Comparison of ENCODE assay signal across 8 mouse cellular contexts in the genomic region with DNA sequence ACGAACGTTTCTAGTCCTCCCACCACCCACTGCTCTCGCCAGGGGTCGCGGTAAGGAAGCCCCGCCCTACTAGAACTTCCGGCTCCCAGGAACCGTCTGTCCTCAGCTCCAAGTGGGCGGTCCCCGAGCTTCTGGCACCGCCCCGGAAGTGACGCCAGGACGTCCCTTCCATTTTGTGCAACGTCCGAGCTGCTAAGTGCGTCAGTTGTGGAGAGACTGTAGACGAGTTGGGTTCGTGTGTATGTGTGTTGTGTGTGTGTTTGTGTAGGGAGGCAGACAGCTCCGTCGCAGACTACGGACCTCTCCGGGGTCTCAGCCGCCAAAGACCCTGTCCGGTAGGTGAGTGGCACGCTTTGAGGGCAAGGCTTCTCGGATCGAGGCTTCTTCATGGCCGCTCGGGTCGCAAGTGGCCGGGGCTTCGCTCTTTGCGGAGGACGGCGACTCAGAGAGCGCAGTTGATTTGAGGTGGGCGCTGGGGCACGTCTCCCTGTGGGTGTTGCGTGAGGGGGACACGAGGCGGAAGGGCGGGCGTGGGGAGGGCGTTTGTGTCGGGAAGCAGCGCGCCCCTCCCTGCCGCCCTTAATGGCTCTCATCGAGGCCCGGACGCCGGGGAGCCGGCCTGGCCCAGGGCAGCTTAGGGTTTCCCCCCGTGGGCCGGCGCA. TPM values are rescaled to one million over a fixed set of nuclear protein-coding genes. Genes with fewer than 3 reads are reported as not detected.
A peak's percentile ranks its signal among the peaks of the same experiment; 100 is the strongest.
DNase-seq lines count a peak whose midpoint lies in the region; ATAC-seq lines count a peak whose summit lies in the region.

A gene (plus strand): TSS at position 171 of the 662 bp plus-strand sequence.

- peak; percentile 79 for ATAC-seq in megakaryocyte progenitor cell, adult 5-6 weeks (replicated peaks; ENCODE audit: poor library complexity)

- DNase-seq in adipocyte (ENCODE audit: low spot score): peak; percentile 97
- peak; percentile 98 for DNase-seq in embryo, embryonic 10 days (ENCODE audit: low spot score)
- peak; percentile 98 for DNase-seq in gastrocnemius, postnatal 10 days
- DNase-seq in induced T-regulatory cell, adult 2 months (ENCODE audit: low read depth): peak; percentile 99
- DNase-seq in left cerebral cortex, adult 9 months (ENCODE audit: low spot score in 2 of 2): peak; percentile 92 to 98
- peak; percentile 96 for DNase-seq in right cerebral cortex, postnatal 14 days
- DNase-seq in urinary bladder, postnatal 36 days (ENCODE audit: low spot score in 2 of 2): peak; percentile 98 to 99

RNA-seq across cellular contexts. Expression of the gene that starts here (rescaled TPM):
- total RNA-seq in gastrocnemius, postnatal 10 days (2021): 100 to 1,000 TPM; 157 to 190 TPM
- 254 and 283 TPM in 2 replicates for total RNA-seq in megakaryocyte progenitor cell, adult 5-6 weeks (2015)
- 684 and 913 TPM in 2 replicates for total RNA-seq in megakaryocyte progenitor cell, adult 5-6 weeks (2017)

Comparison
In these comparisons a context has a peak if more than half of its experiments do, and no peak if none do; other contexts are left out.
1. Peak in every context shown above with its lines: DNase-seq and ATAC-seq.